In the genomic region with DNA sequence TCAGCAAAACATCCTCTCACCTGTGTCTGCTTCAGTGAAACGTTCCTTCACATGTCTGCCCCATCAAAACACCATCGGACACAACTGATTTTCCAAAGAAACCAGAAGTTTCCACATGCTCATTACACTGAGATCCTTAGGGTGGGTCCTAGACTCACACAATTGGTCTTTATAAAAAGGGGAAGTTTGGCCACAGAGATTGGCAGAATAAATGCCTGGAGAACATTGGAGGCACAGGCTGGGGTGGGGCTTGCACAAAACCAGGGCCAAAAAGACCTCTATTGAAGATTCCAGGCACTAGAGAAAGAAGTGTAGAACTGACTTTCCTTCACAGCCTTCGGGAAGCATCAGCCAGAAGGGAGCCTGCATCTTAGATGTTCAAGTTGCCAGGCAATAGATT, we compare ENCODE assay signal across 29 mouse cellular contexts. TPM values are rescaled to one million over a fixed set of nuclear protein-coding genes. Genes with fewer than 3 reads are reported as not detected.
"Had no signal": no experiment of that assay in that cellular context is flagged by ENCODE, and none has a peak within 500 bp of the region (broad histone marks: within the 10 kb centered on the region; RNA-seq: fewer than 3 reads in every experiment).

No protein-coding gene starts in this region.

- H3K27me3 ChIP-seq: heart, embryonic 13.5 days; heart, embryonic 15.5 days; hindbrain, embryonic 13.5 days; hindbrain, embryonic 15.5 days; kidney, embryonic 15.5 days; liver, embryonic 12.5 days had no signal

- H3K27ac ChIP-seq: heart, embryonic 13.5 days; heart, embryonic 15.5 days; hindbrain, embryonic 13.5 days; hindbrain, embryonic 15.5 days; hindbrain, postnatal 0 days; kidney, embryonic 15.5 days; kidney, postnatal 0 days; layer of hippocampus, adult 2 months; limb, embryonic 13.5 days; limb, embryonic 15.5 days; liver, embryonic 12.5 days; liver, embryonic 14.5 days had no signal

- DNase-seq: gastrocnemius, adult 2 months; gastrocnemius, postnatal 10 days; gastrocnemius, postnatal 25 days; heart, postnatal 36 days; kidney, adult 11 months; kidney, adult 2 months; kidney, adult 9 months; kidney, postnatal 25 days; kidney, postnatal 4 days; layer of hippocampus, postnatal 36 days; left cerebral cortex, postnatal 4 days had no signal

- H3K36me3 ChIP-seq: heart, embryonic 13.5 days; heart, embryonic 15.5 days; hindbrain, embryonic 13.5 days; hindbrain, embryonic 15.5 days; kidney, embryonic 15.5 days; limb, embryonic 13.5 days; limb, embryonic 15.5 days; liver, embryonic 12.5 days had no signal

- H3K4me3 ChIP-seq: gastrocnemius, adult 2 months; heart, embryonic 13.5 days; heart, embryonic 15.5 days; hindbrain, embryonic 13.5 days; hindbrain, embryonic 15.5 days; kidney, embryonic 15.5 days; layer of hippocampus, adult 2 months; limb, embryonic 13.5 days; limb, embryonic 15.5 days; liver, embryonic 12.5 days had no signal

- H3K9ac ChIP-seq: heart, embryonic 13.5 days; heart, embryonic 15.5 days; hindbrain, embryonic 13.5 days; hindbrain, embryonic 15.5 days; kidney, embryonic 15.5 days; limb, embryonic 13.5 days; limb, embryonic 15.5 days; liver, embryonic 12.5 days; liver, embryonic 14.5 days had no signal

- H3K9me3 ChIP-seq: heart, embryonic 13.5 days; heart, embryonic 15.5 days; hindbrain, embryonic 13.5 days; hindbrain, embryonic 15.5 days; kidney, embryonic 15.5 days; limb, embryonic 13.5 days; limb, embryonic 15.5 days; liver, embryonic 12.5 days had no signal

- ATAC-seq: hindbrain, postnatal 0 days; intestine, embryonic 16.5 days; liver, embryonic 12.5 days had no signal

RNA-seq across cellular contexts. Expression of a gene that starts 21.2 kb away (rescaled TPM):
- total RNA-seq: hematopoietic stem cell, adult 5-6 weeks; layer of hippocampus, adult 2 months; layer of hippocampus, postnatal 14 days; layer of hippocampus, postnatal 36 days; left cerebral cortex, adult 18-20 months; left cerebral cortex, postnatal 25 days had no signal
- polyA plus RNA-seq: frontal cortex, adult 2 months; hindbrain, embryonic 15.5 days; hindbrain, postnatal 0 days; liver, embryonic 14.5 days had no signal
